Mouse (Mus musculus): Measurements from ENCODE around the gene Arl2.
A peak's percentile ranks its signal among the peaks of the same experiment; 100 is the strongest.

Arl2 gene

GRCm38 (mm10) chr19:6126789-6127580 is 14.4 kb downstream of the Arl2 start:
- no peak for DNase-seq (ENCODE audit: low spot score in 2 of 2)

GRCm38 (mm10) chr19:6126289-6126688 is 15.1 kb downstream of the Arl2 start:
- DNase-seq (ENCODE audit: low spot score in 2 of 2): no peak

DNA sequence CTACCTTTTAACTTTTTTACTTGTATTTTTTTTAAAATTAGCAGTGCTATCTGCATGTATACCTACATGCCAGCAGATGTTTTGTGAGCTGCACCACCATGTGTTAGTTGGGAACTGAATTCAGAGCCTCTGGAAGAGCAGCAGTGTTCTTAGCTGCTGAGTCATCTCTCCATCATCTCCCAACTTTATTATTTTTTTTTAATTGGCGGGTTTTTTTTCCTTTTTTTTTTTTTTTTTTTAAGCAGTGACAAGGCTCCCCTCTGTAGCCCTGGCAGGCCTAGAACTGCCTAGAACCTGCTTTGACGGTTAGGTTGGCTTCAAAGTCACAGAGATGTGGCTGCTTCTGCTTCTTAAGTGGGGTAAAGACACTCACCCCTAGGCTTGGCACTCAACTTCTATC is 16.4 kb downstream of the Arl2 start:
- no peak for DNase-seq (ENCODE audit: low spot score in 2 of 2)

GRCm38 (mm10) chr19:6123330-6123729 is 18.0 kb downstream of the Arl2 start:
- no peak for DNase-seq (ENCODE audit: low spot score in 2 of 2)

GRCm38 (mm10) chr19:6121761-6122160 is 19.6 kb downstream of the Arl2 start:
- DNase-seq (ENCODE audit: low spot score in 2 of 2): no peak

DNA sequence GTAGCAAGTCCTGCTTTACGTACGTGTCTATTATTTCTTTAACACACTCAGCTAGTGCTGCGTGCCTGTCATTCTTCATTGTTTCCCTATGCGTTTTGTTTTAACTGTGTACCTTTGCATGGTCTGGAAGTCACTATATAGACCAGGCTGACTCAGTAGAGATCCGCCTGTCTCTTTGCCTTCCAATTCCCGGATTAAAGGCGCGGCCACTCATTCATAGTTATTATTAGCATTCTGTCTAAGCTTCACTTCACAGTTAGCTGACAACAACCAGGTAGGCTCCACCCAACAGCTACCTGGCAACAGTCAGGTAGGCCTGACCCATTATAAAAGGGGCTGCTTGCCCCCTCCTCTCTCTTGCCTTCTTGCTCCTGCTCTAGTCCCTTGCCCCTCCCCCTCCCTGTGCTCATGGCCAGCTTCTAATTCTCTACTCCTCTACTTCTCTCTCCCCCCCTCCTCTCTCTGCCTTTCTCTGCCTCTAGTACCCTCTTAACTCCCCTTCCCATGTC is 22.6 kb downstream of the Arl2 start:
- no peak for DNase-seq (ENCODE audit: low spot score in 2 of 2)

DNA sequence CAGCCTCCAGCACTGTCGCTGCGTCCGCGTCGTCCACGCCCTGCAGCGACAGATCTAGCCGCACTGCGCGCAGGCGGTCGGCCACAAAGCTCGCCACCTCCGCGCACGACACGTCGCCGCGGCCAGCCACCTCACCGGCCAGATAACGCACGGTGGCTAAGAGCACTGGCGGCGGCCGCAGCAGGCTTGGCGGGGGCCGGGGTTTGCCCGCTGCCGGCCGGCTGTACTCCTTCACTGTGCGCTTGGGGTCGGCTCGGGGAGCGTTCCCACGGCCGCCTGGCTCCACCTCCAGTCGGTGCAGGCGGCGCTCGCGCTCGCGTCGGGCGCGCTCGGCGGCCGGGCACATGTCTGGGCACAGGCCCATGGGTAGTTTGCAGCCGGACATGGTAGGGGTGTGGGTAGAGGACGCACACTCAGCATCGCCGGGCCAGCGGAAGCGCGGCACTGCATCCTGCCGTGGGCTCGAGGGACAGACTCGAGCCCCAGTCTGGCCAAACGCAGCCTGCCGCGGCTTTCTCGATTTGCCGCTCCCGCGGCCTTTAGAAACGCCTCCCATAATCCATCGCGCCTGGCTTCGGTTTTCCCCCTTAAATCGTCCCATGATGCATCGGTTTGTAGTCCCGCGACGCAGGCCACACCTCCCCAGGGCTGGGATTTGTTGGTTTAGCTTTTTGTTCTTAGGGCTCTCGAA is 23.2 kb downstream of the Arl2 start, which contains the start of gene Sac3d1:
Gene Sac3d1 (minus strand): TSS at position 665 of the 691 bp plus-strand sequence.
- DNase-seq (ENCODE audit: low spot score in 2 of 2): peak; percentile 81 to 86

DNA sequence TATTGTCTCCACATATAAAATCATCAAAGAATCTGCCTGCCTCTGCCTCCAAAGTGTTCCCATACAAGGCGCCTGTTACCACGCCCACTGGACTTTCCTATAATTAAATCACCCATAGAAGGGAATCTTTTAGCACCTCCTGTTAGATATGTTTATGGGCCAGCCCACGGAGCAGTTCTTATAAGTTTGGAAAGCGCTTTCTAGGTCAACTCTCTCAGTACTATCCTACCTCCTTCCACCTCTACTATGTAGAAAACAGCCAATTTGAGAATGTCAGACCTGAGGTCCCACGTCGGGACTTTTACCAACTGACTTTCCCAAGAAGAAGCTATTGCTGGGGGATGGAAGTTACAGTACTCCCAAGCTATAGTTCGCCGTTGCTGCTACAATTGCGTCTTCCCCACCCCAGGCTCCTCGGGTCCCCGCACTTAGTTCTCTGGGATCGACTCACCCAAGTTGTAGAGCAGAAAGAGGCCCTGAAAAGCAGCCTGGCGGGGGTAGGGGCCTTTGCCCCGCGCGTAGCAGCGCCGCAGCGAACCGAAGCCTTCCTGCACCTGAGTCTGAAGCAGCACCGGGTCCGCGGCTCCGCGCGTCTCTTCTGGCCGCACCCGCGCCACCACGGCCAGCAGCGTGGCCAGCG is 23.9 kb downstream of the Arl2 start:
- no peak for DNase-seq (ENCODE audit: low spot score in 2 of 2)

- DNase-seq (ENCODE audit: low spot score in 2 of 2): no peak
Observed at GRCm38 (mm10) chr19:6116113-6116850, 25.1 kb downstream of the Arl2 start.

- no peak for DNase-seq (ENCODE audit: low spot score in 2 of 2)
Observed at GRCm38 (mm10) chr19:6113116-6113515, 28.2 kb downstream of the Arl2 start.

- no peak for DNase-seq (ENCODE audit: low spot score in 2 of 2)
Observed at GRCm38 (mm10) chr19:6105586-6105985, 35.8 kb downstream of the Arl2 start, which contains the start of gene Naaladl1. Gene Naaladl1, plus strand, starts transcription at chr19:6105782.

DNA sequence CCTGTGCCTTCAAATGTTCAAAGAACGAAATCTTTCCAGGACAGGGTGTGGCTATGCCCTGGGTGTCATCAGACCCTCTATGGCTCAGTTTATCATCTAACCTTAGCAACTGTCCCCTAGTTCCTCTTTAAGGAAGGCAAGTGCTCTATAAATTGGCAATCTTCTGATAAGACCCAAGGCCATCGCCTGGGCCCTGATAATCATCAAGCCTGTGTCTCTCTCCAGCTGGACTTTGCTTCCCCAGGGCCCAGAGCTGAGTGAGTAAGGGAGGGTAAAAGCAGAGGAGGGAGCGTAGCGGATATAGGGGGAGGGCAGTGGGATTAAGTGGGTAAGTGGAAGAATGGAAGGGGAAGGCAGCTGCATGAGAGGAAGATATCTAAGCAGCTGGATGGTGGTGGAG is 36.9 kb downstream of the Arl2 start:
- no peak for DNase-seq (ENCODE audit: low spot score in 2 of 2)

DNA sequence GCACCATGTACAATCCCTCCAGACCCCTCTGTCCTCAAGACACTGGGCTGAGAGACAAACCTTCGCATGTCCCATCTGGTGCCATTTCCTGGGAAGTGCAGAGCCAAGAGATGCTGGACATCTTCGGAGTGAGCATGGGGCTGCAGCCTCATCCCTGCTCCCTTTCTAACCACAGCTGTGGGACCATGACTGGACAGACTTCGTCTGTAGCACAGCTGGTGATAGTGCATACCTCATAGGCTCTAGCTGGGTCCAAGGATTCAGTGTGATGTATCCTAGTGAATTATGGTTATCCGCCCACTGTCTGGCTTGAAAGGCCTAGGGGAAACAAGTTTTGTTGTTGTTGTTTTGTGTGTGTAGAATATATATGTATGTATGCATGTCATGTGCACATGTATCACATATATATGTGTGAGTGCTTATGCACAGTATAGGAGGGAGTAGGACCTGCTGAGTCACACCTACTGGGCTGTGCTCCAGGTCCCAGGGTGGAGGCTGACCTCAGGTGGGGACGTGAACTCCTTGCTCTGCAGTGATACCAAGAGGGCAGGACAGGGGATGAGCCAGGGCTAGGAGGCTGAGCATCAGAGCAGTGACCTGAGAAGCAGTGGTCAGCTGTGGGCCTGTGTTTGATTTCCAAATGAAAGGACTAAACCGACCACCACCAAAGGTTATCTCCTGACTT is 39.0 kb downstream of the Arl2 start:
- no peak for DNase-seq (ENCODE audit: low spot score in 2 of 2)

DNA sequence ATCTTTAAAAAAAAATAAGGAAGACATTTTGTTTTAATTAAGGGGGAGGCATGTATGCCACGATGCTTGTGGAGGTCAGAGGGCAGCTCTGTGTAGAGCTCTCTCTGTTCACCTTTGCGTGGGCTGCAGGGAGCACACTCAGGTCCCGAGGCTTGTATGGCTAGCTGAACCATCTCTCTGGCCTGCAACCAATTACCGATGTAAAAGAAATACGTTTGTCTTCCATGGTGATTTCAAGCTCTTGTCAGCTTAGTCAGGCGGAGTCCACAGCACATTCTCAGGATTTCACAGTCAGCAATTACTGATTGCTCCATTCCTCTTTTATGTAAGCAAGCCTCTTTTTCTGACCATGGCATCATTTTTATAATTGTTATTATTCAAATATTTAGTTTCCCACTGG is 40.2 kb downstream of the Arl2 start:
- DNase-seq (ENCODE audit: low spot score in 2 of 2): no peak

DNA sequence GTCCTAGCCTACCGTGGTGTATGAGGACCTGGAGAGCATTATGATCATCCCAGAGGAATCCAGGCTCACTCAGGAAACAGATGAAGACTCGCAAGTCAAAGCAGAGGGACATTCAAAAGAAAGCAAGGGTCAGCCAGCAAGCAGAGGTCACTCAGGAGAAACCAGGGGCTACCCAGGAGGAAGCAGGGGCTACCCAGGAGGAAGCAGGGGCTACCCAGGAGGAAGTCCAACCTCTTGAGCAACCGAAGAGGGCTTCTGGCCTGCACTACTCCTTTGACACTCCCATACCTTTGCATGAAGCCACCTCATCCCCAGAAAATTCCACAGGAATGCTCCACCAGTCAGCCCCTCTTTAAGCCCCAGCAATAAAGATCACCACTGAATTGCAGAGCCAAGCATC is 43.5 kb downstream of the Arl2 start:
- no peak for DNase-seq (ENCODE audit: low spot score in 2 of 2)

DNA sequence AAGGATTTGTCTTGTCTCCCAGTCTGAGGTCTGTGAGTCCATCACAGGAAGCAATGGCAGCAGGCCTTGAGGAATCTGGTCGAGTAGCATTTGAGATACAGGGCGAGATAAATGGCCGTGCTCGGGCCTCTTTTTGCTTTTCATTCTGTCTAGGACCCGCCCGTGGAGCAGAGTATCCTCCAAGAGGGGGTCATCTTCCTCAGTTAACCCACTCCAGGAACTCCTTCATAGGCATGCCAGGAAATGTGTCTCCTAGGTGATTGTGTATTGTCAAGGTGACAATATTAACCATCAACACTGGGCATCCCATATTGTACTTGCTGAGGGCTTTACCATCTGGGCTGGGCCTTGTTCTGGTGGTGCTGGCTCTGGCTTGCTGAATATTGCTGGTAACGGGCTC is 47.2 kb downstream of the Arl2 start, which contains the start of gene AC131692.1:
Gene AC131692.1 (plus strand): TSS at position 301 of the 400 bp plus-strand sequence.
- DNase-seq (ENCODE audit: low spot score in 2 of 2): no peak

- DNase-seq (ENCODE audit: low spot score in 2 of 2): no peak
Observed at GRCm38 (mm10) chr19:6088841-6089240, 52.5 kb downstream of the Arl2 start.

DNA sequence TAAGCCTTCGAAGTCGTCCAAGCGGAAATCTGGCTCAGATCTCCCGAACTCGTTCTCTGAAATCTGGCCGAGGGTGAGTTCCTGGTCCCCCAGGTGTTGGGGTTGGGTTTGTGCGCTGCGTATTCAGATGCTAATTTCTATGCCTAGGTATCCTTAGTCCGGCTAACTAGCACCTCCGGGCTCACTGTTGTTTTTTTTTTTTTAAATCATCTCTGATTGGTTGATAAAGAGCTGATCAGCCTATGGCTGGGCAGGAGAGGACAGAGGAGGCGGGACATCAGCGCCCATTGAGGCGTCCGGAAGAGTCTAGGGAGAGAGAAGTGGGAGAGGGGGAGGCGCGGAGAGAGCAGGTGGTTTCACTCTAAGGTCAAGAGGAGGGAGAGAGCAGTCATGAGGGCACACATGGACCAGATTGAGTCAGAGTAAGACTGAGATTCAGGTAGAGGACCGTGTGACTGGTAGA is 55.9 kb downstream of the Arl2 start:
- DNase-seq (ENCODE audit: low spot score in 2 of 2): peak in 1 of 2 experiments; percentile 48

DNA sequence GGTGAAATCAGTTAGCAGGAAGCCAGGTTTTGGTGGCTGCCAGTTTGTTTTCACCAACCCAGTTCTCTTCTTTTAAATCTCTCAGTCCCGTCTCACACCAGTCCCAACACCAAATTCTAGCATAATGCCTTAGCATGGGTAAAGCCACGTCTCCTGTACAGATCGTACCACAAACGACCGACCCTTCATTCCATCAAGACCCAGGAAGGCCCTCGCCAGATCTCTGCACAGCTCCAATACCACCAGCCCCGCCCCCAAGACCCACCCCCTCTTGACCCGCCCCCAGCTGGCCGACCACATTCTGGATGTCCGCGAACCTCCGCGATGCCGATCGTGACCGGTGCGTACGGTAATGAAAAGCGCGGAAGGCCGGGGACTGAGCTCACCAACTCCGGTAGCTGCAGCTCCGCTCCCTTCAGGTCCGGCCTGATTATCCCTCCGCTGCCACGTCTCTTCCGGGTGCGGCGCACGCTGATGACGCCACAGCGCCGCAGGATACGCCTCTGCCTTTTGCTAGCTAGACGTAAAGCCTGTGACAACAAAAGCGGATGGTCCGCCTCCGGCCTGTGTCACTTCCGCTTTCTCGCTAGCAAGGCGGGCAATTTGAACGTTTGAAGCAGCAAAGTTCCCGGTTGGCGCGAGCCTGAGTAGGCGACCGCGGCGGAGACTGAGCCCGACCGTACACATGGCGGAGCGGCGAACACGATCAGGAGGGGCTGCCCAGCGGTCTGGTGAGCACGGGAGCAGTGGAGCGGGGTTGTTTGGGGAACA is 56.7 kb downstream of the Arl2 start, which contains the start of the genes Zfpl1 and Cdca5:
Gene Zfpl1 (minus strand): TSS at position 479 of the 771 bp plus-strand sequence.
Gene Cdca5 (plus strand): TSS at position 506 of the 771 bp plus-strand sequence.
- DNase-seq (ENCODE audit: low spot score in 2 of 2): peak; percentile 96 to 97

Data from frontal cortex, postnatal 10 days (tissue).